Mouse (Mus musculus): ENCODE measurements around the gene Flrt1. TPM values are rescaled to one million over a fixed set of nuclear protein-coding genes. Genes with fewer than 3 reads are reported as not detected.

Flrt1 gene
- total and polyA plus RNA-seq, 3 experiments: 0.84 to 1.2 (median 1.1) TPM

DNA sequence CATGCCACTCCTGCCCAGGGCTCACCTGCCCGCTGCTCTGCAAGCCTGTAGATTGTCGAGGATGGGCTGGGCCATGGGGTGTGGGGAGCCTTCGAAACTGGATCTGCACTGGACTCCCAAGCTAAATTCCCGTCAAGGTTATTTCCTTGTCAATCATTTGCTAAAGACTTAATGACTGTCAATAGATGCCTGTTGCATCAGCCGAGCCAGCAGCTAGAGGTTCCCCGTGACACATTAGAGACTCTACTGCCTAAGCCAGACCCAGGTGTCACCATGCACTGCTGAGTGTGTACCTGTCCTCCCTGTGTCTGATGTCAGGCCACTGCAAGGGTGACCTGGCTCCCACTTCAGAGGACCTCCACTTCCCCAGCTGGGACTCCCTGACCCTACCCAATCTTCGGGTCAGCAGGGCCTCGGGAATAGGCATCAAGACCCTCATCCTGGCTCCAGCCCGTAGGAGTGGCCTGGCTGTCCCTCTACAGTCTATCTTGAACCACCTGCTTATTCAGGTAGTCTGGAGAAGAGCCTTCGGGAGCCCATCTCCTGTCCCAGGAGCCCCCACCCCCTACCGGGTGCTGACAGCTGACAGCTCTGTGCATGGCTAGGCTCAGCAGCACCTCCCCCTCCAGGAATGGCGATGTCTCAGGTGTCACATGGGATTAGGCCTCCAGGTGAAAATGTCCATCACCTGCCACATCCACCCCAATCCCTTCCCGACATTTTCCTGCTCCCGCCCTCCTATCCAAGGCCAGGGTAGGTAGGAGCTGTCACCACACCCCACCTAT, 31.4 kb upstream of the Flrt1 start:
- H3K9ac ChIP-seq (ENCODE audit: low read depth, low read length): no peak overlapping the region
- no peak for DNase-seq
- TF ChIP-seq POLR2A (IDR thresholded peaks at IDR 0.05; ENCODE audit: insufficient read depth, low read depth, low read length) (no peak), EP300 (IDR thresholded peaks at IDR 0.05; ENCODE audit: insufficient read depth, low read depth, low read length) (no peak), CTCF (IDR thresholded peaks at IDR 0.05) (no peak)
- WGBS: 46% methylated on average over 14 of the region's 14 CpGs
- H3K4me1 ChIP-seq (ENCODE audit: control insufficient read depth, insufficient read depth, low read length): peaks cover 10% of the 10 kb centered on the region
- no peak overlapping the region for H3K4me3 ChIP-seq
- no peak overlapping the region; the same call in 1 of the 2 replicates for H3K27ac ChIP-seq
- no peaks in the 10 kb centered on the region for H3K27me3 ChIP-seq (ENCODE audit: control insufficient read depth, insufficient read depth, low read length)
- H3K36me3 ChIP-seq (ENCODE audit: control insufficient read depth, insufficient read depth, low read length): no peaks in the 10 kb centered on the region
- intact Hi-C loops (cut with DNase I): no loop called here
- H3K79me2 ChIP-seq (replicated peaks; ENCODE audit: control insufficient read depth, insufficient read depth, low read length): no peaks in the 10 kb centered on the region

DNA sequence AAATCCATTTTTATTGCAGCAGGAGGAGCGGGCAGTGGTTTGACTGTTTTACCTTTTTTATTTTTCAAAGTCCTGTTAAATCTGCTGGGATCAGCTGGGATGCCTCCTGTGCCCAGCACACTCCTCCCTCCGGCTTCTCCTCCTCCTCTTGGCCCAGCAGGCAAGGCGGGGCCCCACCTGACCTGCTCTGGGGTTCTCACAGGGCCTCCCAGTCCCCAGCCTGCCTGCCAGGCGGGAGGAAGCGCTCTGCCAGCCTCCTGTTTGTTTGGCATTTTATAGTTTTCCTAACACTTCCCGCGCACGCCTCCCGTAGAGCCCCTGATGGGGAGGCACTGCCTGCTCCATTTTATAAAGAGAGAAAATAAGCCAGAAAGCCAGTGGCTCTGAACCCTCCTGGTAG, 30.5 kb upstream of the Flrt1 start:
- Histone ChIP-seq H3K9ac (ENCODE audit: low read depth, low read length) (no peak overlapping the region), H3K27me3 (ENCODE audit: control insufficient read depth, insufficient read depth, low read length) (no peaks in the 10 kb centered on the region), H3K79me2 (replicated peaks; ENCODE audit: control insufficient read depth, insufficient read depth, low read length) (no peaks in the 10 kb centered on the region), H3K4me1 (ENCODE audit: control insufficient read depth, insufficient read depth, low read length) (peaks cover 10% of the 10 kb centered on the region), H3K27ac (peak overlapping the region; percentile 55), H3K4me3 (no peak overlapping the region), H3K36me3 (ENCODE audit: control insufficient read depth, insufficient read depth, low read length) (no peaks in the 10 kb centered on the region)
- intact Hi-C loops (cut with DNase I): no loop called here
- DNase-seq: peak in 1 of 2 experiments; percentile 55
- 34% methylated on average over 9 of the region's 9 CpGs for WGBS
- TF ChIP-seq EP300 (IDR thresholded peaks at IDR 0.05; ENCODE audit: insufficient read depth, low read depth, low read length): no peak
- TF ChIP-seq POLR2A (IDR thresholded peaks at IDR 0.05; ENCODE audit: insufficient read depth, low read depth, low read length): 0 out of 2 replicates have a peak, but pooled peaks have one; percentile 41
- TF ChIP-seq CTCF (IDR thresholded peaks at IDR 0.05): no peak

DNA sequence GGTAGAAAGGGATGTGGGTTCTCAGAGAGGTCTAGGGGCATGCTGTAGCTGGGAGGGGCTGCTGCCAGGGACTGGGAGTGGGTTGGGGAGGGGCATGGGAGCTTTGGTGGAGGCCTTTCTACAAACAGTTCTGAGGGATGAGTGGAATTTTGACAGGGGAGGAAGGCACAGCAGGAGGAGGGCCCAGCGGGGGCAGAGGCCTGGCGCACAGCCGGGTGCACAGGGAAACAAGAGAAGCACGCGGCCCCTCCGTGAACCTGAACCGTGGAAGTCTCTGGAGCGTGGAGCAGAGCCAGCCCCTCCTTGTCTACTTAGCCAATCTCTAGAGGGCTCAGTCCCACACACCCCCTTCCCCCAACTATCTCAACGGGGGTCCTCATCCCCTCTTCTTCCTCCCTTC, 30.0 kb upstream of the Flrt1 start:
- Histone ChIP-seq H3K36me3 (ENCODE audit: control insufficient read depth, insufficient read depth, low read length) (no peaks in the 10 kb centered on the region), H3K27ac (peak overlapping the region; percentile 55), H3K9ac (ENCODE audit: low read depth, low read length) (no peak overlapping the region), H3K27me3 (ENCODE audit: control insufficient read depth, insufficient read depth, low read length) (no peaks in the 10 kb centered on the region), H3K4me3 (no peak overlapping the region), H3K79me2 (replicated peaks; ENCODE audit: control insufficient read depth, insufficient read depth, low read length) (no peaks in the 10 kb centered on the region), H3K4me1 (ENCODE audit: control insufficient read depth, insufficient read depth, low read length) (peaks cover 10% of the 10 kb centered on the region)
- whole genome bisulfite sequencing: 17% methylated on average over 9 of the region's 9 CpGs
- peak in 1 of 2 experiments; percentile 49 for DNase-seq
- TF ChIP-seq CTCF (IDR thresholded peaks at IDR 0.05) (no peak), EP300 (IDR thresholded peaks at IDR 0.05; ENCODE audit: insufficient read depth, low read depth, low read length) (no peak), POLR2A (IDR thresholded peaks at IDR 0.05; ENCODE audit: insufficient read depth, low read depth, low read length) (no peak)
- intact Hi-C loops (cut with DNase I): no loop called here

DNA sequence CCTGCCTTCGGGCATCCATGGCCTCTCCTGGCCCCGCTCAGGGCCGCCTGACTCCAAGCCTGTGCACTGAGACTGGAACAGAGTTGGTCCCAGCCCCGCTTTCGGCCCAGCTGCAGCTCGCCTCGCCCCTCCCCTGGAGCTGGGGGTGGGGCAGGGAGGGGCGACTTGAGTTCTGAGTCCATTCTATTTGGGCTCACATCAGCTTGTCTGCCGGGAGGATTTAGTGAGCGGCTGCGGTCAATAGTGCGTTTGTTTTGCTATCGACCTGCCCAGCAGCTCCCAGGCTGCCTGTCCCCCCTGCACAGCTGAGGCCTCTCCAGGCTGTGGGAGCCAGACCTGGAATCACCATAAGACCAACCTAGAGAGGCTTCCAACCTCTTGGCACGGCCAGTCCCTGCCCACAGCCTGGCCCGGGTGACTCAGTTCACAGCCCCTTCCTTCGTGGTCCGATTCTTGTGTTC, 29.1 kb upstream of the Flrt1 start:
- H3K36me3 ChIP-seq (ENCODE audit: control insufficient read depth, insufficient read depth, low read length): no peaks in the 10 kb centered on the region
- no peak for TF ChIP-seq CTCF (IDR thresholded peaks at IDR 0.05)
- TF ChIP-seq EP300 (IDR thresholded peaks at IDR 0.05; ENCODE audit: insufficient read depth, low read depth, low read length): peak; percentile 33; the same call in 1 of the 2 replicates
- no peak for TF ChIP-seq POLR2A (IDR thresholded peaks at IDR 0.05; ENCODE audit: insufficient read depth, low read depth, low read length)
- no peaks in the 10 kb centered on the region for H3K27me3 ChIP-seq (ENCODE audit: control insufficient read depth, insufficient read depth, low read length)
- no peaks in the 10 kb centered on the region for H3K79me2 ChIP-seq (replicated peaks; ENCODE audit: control insufficient read depth, insufficient read depth, low read length)
- H3K4me1 ChIP-seq (ENCODE audit: control insufficient read depth, insufficient read depth, low read length): peaks cover 12% of the 10 kb centered on the region
- H3K4me3 ChIP-seq: no peak overlapping the region
- 23% methylated on average over 17 of the region's 17 CpGs for WGBS
- intact Hi-C loops (cut with DNase I): no loop called here
- H3K9ac ChIP-seq (ENCODE audit: low read depth, low read length): peak overlapping the region; percentile 42
- peak; percentile 66 for DNase-seq
- H3K27ac ChIP-seq: peak overlapping the region; percentile 48

DNA sequence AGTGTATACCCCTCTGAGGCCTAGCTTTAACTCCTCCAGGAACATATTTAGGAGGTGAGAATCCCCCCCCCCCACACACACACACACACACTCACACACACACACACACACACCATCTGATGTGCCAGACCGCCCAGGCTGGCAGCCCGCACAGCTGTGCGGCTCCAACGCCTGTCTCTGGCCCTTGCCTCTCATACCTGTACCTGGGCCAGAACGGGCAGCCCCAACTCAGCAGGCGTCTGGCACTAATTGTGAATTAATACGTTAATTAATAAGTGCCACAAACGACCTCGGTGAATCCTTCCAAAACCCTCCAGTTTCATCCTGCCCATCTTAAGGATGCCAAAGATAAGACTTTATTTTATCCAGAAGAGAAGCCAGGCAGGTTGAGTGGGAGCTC, 27.9 kb upstream of the Flrt1 start:
- TF ChIP-seq CTCF (IDR thresholded peaks at IDR 0.05) (no peak), EP300 (IDR thresholded peaks at IDR 0.05; ENCODE audit: insufficient read depth, low read depth, low read length) (no peak)
- no peaks in the 10 kb centered on the region for H3K36me3 ChIP-seq (ENCODE audit: control insufficient read depth, insufficient read depth, low read length)
- WGBS: 80% methylated on average over 9 of the region's 9 CpGs
- no peak for DNase-seq
- peaks cover 13% of the 10 kb centered on the region for H3K4me1 ChIP-seq (ENCODE audit: control insufficient read depth, insufficient read depth, low read length)
- H3K4me3 ChIP-seq: no peak overlapping the region
- no peak overlapping the region for H3K27ac ChIP-seq
- intact Hi-C loops (cut with DNase I): no loop called here
- H3K9ac ChIP-seq (ENCODE audit: low read depth, low read length): no peak overlapping the region
- H3K27me3 ChIP-seq (ENCODE audit: control insufficient read depth, insufficient read depth, low read length): no peaks in the 10 kb centered on the region
- H3K79me2 ChIP-seq (replicated peaks; ENCODE audit: control insufficient read depth, insufficient read depth, low read length): no peaks in the 10 kb centered on the region

DNA sequence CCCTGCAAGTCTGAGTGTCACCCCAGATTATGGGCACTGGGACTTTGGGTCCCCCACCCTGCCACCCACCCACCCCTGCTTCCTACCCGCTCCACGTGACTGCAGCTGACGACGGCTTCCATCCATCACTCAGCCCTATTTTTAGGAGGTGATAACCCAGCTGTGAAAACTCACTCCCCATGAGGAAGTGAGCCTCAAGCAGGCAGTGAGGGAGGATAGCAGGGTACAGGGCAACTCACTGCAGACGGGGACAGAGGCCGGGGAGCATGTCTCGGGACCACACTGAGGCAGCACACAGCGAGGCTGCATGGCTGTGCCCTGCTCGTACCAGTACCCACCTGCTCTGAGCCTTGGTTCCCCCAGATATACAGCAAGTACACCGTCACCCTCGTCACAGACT, 24.8 kb upstream of the Flrt1 start:
- Histone ChIP-seq H3K9ac (ENCODE audit: low read depth, low read length) (peak overlapping the region; percentile 28; the same call in 1 of the 2 replicates), H3K4me3 (no peak overlapping the region), H3K27ac (no peak overlapping the region), H3K27me3 (ENCODE audit: control insufficient read depth, insufficient read depth, low read length) (no peaks in the 10 kb centered on the region), H3K79me2 (replicated peaks; ENCODE audit: control insufficient read depth, insufficient read depth, low read length) (no peaks in the 10 kb centered on the region), H3K36me3 (ENCODE audit: control insufficient read depth, insufficient read depth, low read length) (no peaks in the 10 kb centered on the region), H3K4me1 (ENCODE audit: control insufficient read depth, insufficient read depth, low read length) (peaks cover 13% of the 10 kb centered on the region)
- no peak for DNase-seq
- TF ChIP-seq CTCF (IDR thresholded peaks at IDR 0.05): no peak
- TF ChIP-seq EP300 (IDR thresholded peaks at IDR 0.05; ENCODE audit: insufficient read depth, low read depth, low read length): no peak
- TF ChIP-seq POLR2A (IDR thresholded peaks at IDR 0.05; ENCODE audit: insufficient read depth, low read depth, low read length): no peak
- intact Hi-C loops (cut with DNase I): no loop called here
- WGBS: 35% methylated on average over 11 of the region's 11 CpGs
